Mouse (Mus musculus): ENCODE results near the gene Cacna1a. TPM values are rescaled to one million over a fixed set of nuclear protein-coding genes. Genes with fewer than 3 reads are reported as not detected.
"Not testable (repeated sequence)": the region's sequence is repeated elsewhere in the genome, so short reads cannot be mapped to it uniquely, and the experiment has no call there.

The Cacna1a gene
- polyA plus RNA-seq, 1 experiment from 2014 or later: 29.8 TPM

DNA sequence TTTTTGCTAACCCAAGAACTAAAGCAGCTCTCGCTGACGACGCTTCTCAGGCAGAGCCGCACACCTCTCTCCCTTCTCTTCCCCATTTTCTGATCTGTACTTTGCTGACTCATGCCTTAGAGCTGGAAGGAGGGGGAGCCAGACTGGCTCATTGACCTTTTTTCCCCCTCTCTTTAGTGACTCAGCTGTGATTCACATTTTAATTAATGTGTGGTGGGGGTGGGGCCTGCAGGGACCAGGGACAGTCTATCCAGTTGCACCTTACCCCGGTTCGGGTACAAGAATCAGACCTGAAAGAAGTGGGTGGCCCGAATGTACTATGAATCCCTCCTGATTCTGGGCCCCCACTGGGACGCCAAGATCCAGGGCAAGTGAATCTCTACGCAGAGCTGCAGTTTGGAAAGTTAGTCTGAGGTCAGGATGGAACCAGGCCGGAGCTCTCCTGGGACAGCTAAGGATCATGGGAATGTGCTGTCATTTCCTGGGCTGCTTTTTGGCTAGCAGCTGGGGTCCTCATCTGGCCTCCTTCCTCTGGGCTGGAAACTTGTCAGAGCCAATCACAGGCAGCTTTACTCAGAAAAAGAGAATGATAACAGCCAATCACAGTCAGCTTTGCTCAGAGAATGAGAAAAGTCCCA, 113.5 kb downstream of the Cacna1a start:
- Histone ChIP-seq H3K9ac (replicated peaks; ENCODE audit: low read depth, low read length) (no peak overlapping the region), H3K4me2 (ENCODE audit: low read depth, low read length) (no peak overlapping the region), H3K9me3 (ENCODE audit: control insufficient read depth, low read length) (no peaks in the 10 kb centered on the region), H3K27ac (ENCODE audit: low read depth, low read length) (no peak overlapping the region), H3K4me1 (ENCODE audit: control insufficient read depth, insufficient read depth, low read length) (no peaks in the 10 kb centered on the region), H3K4me3 (ENCODE audit: low read depth, low read length) (no peak overlapping the region), H3K27me3 (ENCODE audit: control insufficient read depth, insufficient read depth, low read length) (no peaks in the 10 kb centered on the region), H3K36me3 (ENCODE audit: control insufficient read depth, insufficient read depth, low read length) (no peaks in the 10 kb centered on the region)
- WGBS: 80% methylated on average over 10 of the region's 10 CpGs
- no peak for ATAC-seq (ENCODE audit: low read depth)

DNA sequence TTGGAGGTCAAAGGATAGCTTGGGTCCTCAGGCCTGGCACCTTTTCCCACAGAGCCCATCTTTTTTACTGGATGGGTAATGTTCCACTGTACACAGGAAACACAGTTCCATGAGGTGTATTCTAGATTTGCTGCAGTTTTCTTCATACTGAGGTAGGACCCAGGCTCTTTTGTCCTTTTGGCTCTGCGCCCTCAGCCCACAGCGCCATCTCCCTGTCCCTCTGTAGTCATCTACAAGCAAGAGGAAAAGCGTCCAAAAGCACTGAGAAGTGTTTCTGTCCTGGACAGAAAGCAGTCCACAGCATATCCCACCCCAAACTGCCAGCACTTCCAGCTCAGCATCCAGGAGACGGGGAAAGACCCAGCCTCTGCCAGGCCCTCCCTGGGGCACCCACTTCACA, 114.4 kb downstream of the Cacna1a start:
- Histone ChIP-seq H3K27me3 (ENCODE audit: control insufficient read depth, insufficient read depth, low read length) (no peaks in the 10 kb centered on the region), H3K27ac (ENCODE audit: low read depth, low read length) (no peak overlapping the region), H3K36me3 (ENCODE audit: control insufficient read depth, insufficient read depth, low read length) (no peaks in the 10 kb centered on the region), H3K4me1 (ENCODE audit: control insufficient read depth, insufficient read depth, low read length) (no peaks in the 10 kb centered on the region), H3K4me3 (ENCODE audit: low read depth, low read length) (no peak overlapping the region), H3K9ac (replicated peaks; ENCODE audit: low read depth, low read length) (no peak overlapping the region), H3K4me2 (ENCODE audit: low read depth, low read length) (no peak overlapping the region), H3K9me3 (ENCODE audit: control insufficient read depth, low read length) (no peaks in the 10 kb centered on the region)
- 91% methylated on average over 4 of the region's 4 CpGs for WGBS
- no peak for ATAC-seq (ENCODE audit: low read depth)

DNA sequence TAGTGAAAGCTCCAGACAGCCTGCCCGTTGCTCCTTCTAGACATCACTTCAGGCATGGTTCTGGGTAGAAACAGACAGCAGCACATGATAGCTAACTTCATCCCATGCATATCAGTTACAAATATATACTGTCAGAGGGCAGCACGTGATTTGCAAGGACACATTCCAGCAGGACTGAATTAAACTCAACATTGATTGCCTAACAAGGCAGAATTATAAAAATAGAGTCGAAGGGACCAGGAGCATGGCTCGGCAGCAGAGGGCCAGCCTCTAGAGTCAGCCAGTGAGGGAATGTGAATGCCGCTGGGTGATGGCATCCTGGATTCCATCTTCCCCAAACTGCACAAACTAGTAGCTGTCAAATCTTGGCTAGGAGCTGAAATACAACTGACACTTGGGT, 119.0 kb downstream of the Cacna1a start:
- H3K4me1 ChIP-seq (ENCODE audit: control insufficient read depth, insufficient read depth, low read length): no peaks in the 10 kb centered on the region

DNA sequence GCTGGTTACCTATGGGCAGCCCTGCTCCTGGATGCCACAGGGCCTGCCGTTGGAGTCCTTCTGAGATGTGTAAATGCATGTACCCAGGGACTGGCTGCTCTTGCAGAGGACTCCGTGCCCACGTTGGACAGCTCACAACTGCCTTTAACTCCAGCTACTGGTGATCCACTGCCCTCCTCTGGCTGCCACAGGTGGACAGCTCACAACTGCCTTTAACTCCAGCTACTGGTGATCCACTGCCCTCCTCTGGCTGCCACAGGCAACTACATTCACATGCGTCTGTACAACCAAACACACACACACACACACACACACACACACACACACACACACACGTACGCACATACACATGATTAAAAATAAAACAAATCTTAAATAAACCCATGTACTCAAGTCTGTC, 121.5 kb downstream of the Cacna1a start:
- not testable (repeated sequence) for H3K36me3 ChIP-seq (ENCODE audit: control insufficient read depth, insufficient read depth, low read length); H3K9ac ChIP-seq (replicated peaks; ENCODE audit: low read depth, low read length); H3K9me3 ChIP-seq (ENCODE audit: control insufficient read depth, low read length); H3K4me3 ChIP-seq (ENCODE audit: low read depth, low read length); H3K27ac ChIP-seq (ENCODE audit: low read depth, low read length); H3K4me1 ChIP-seq (ENCODE audit: control insufficient read depth, insufficient read depth, low read length); ATAC-seq (ENCODE audit: low read depth); H3K4me2 ChIP-seq (ENCODE audit: low read depth, low read length); H3K27me3 ChIP-seq (ENCODE audit: control insufficient read depth, insufficient read depth, low read length)
- WGBS: 86% methylated on average over 6 of the region's 6 CpGs

More for the DNA sequence above, 119.0 kb downstream of the Cacna1a start:
- H3K27me3 ChIP-seq (ENCODE audit: control insufficient read depth, insufficient read depth, low read length): no peaks in the 10 kb centered on the region
- no peak for ATAC-seq (ENCODE audit: low read depth)
- no peak overlapping the region for H3K4me3 ChIP-seq (ENCODE audit: low read depth, low read length)
- no peaks in the 10 kb centered on the region for H3K9me3 ChIP-seq (ENCODE audit: control insufficient read depth, low read length)
- no peak overlapping the region for H3K27ac ChIP-seq (ENCODE audit: low read depth, low read length)
- H3K9ac ChIP-seq (replicated peaks; ENCODE audit: low read depth, low read length): no peak overlapping the region
- no peak overlapping the region for H3K4me2 ChIP-seq (ENCODE audit: low read depth, low read length)
- WGBS: 86% methylated on average over 5 of the region's 5 CpGs
- no peaks in the 10 kb centered on the region for H3K36me3 ChIP-seq (ENCODE audit: control insufficient read depth, insufficient read depth, low read length)

DNA sequence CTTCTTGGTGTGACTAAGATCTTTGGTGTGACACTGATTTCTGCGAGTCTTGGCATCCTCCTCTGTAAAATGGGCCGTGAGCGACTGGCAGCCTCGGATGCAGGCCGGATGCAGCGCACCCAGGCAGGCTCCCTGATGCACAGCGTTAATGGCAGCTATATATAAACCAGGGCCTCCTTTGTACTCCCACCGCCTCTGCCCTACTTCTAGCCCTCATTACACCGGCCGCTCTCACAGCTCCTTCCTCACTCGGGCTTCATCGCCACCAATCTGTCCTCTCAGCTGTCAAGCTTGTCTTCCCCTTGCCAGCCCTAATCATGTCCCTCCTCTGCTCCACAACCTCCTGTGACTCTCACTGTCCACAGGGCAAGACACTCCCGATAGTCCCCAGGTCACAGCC, 123.4 kb downstream of the Cacna1a start:
- peaks cover 5% of the 10 kb centered on the region; the same call in 1 of the 2 replicates for H3K36me3 ChIP-seq (ENCODE audit: control insufficient read depth, insufficient read depth, low read length)
- H3K27me3 ChIP-seq (ENCODE audit: control insufficient read depth, insufficient read depth, low read length): no peaks in the 10 kb centered on the region
- ATAC-seq (ENCODE audit: low read depth): no peak
- H3K9me3 ChIP-seq (ENCODE audit: control insufficient read depth, low read length): no peaks in the 10 kb centered on the region
- no peaks in the 10 kb centered on the region for H3K4me1 ChIP-seq (ENCODE audit: control insufficient read depth, insufficient read depth, low read length)
- H3K4me2 ChIP-seq (ENCODE audit: low read depth, low read length): no peak overlapping the region
- 79% methylated on average over 13 of the region's 13 CpGs for WGBS
- H3K27ac ChIP-seq (ENCODE audit: low read depth, low read length): no peak overlapping the region
- H3K4me3 ChIP-seq (ENCODE audit: low read depth, low read length): no peak overlapping the region
- H3K9ac ChIP-seq (replicated peaks; ENCODE audit: low read depth, low read length): no peak overlapping the region

DNA sequence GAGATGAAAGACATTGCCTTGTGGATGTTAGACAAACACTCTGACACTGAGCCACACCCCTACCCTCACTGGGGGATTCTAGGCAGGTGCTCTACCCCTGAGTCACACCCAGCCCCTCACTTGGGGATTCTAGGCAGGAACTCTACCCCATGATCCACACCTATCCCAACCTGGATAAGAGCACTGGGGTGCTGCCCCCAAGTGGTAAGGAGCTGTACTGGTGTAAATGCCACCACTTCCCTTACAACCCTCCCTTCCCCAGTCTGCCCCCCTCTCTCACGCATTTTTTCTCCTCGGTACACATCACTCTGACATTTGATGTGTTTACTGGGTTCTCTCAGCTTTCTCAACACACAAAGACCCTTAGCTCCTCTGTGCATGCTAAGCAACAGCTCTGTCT, 125.5 kb downstream of the Cacna1a start:
- H3K4me2 ChIP-seq (ENCODE audit: low read depth, low read length): no peak overlapping the region
- ATAC-seq (ENCODE audit: low read depth): no peak

DNA sequence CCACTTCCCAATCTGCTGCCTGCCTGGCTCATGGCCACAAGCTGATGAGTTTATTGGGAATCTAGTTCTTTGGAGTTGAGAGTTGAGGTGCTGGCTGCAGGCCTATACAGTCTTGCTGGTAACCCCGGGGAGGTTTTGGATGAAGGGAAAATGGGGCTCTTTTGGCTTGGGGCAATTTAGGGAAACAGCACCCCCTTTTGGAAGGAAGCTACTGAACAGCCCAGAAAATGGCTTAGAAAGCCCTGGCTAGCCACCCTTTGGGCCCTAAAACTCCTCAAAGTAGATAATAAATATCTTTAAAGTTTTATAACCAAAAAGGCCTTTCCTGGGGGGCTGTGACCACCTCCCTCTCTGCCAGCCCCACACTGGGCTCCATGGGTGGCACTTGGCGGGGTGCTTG, 129.9 kb downstream of the Cacna1a start:
- Histone ChIP-seq H3K4me1 (ENCODE audit: control insufficient read depth, insufficient read depth, low read length) (no peaks in the 10 kb centered on the region), H3K27me3 (ENCODE audit: control insufficient read depth, insufficient read depth, low read length) (no peaks in the 10 kb centered on the region), H3K9me3 (ENCODE audit: control insufficient read depth, low read length) (no peaks in the 10 kb centered on the region), H3K27ac (ENCODE audit: low read depth, low read length) (no peak overlapping the region), H3K36me3 (ENCODE audit: control insufficient read depth, insufficient read depth, low read length) (peaks cover 8% of the 10 kb centered on the region; the same call in 1 of the 2 replicates), H3K4me2 (ENCODE audit: low read depth, low read length) (no peak overlapping the region), H3K9ac (replicated peaks; ENCODE audit: low read depth, low read length) (no peak overlapping the region), H3K4me3 (ENCODE audit: low read depth, low read length) (no peak overlapping the region)
- ATAC-seq (ENCODE audit: low read depth): no peak
- 85% methylated on average over 2 of the region's 2 CpGs for WGBS

More for the DNA sequence above, 125.5 kb downstream of the Cacna1a start:
- peaks cover 8% of the 10 kb centered on the region; the same call in 1 of the 2 replicates for H3K36me3 ChIP-seq (ENCODE audit: control insufficient read depth, insufficient read depth, low read length)
- no peak overlapping the region for H3K9ac ChIP-seq (replicated peaks; ENCODE audit: low read depth, low read length)
- 15% methylated on average over 2 of the region's 2 CpGs for WGBS
- no peaks in the 10 kb centered on the region for H3K27me3 ChIP-seq (ENCODE audit: control insufficient read depth, insufficient read depth, low read length)
- no peak overlapping the region for H3K27ac ChIP-seq (ENCODE audit: low read depth, low read length)
- H3K4me3 ChIP-seq (ENCODE audit: low read depth, low read length): no peak overlapping the region
- H3K9me3 ChIP-seq (ENCODE audit: control insufficient read depth, low read length): no peaks in the 10 kb centered on the region
- no peaks in the 10 kb centered on the region for H3K4me1 ChIP-seq (ENCODE audit: control insufficient read depth, insufficient read depth, low read length)

DNA sequence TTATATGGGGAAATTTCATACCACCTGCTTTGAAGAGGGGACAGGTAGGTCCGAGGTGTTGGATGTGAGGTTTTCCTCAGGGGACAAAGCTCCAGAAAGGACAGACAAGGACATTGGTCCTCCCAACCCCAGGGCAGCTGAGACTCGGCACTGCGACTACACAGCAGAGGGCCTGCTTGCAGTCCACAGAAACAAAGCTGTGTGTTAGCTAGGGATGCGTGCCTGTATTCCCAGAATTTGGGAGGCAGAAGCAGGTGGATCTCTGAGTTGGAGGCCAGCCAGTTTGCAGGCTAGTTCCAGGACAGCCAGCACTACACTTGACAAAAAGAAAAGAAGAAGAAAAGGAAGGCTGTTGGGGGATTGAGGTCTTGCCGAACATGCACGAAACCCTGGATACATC, 130.5 kb downstream of the Cacna1a start:
- no peak overlapping the region for H3K4me2 ChIP-seq (ENCODE audit: low read depth, low read length)
- H3K4me3 ChIP-seq (ENCODE audit: low read depth, low read length): no peak overlapping the region
- 93% methylated on average over 6 of the region's 6 CpGs for WGBS
- peaks cover 10% of the 10 kb centered on the region; the same call in 1 of the 2 replicates for H3K36me3 ChIP-seq (ENCODE audit: control insufficient read depth, insufficient read depth, low read length)
- no peak overlapping the region for H3K27ac ChIP-seq (ENCODE audit: low read depth, low read length)
- H3K27me3 ChIP-seq (ENCODE audit: control insufficient read depth, insufficient read depth, low read length): no peaks in the 10 kb centered on the region
- H3K4me1 ChIP-seq (ENCODE audit: control insufficient read depth, insufficient read depth, low read length): no peaks in the 10 kb centered on the region
- ATAC-seq (ENCODE audit: low read depth): no peak
- no peak overlapping the region for H3K9ac ChIP-seq (replicated peaks; ENCODE audit: low read depth, low read length)
- no peaks in the 10 kb centered on the region for H3K9me3 ChIP-seq (ENCODE audit: control insufficient read depth, low read length)

DNA sequence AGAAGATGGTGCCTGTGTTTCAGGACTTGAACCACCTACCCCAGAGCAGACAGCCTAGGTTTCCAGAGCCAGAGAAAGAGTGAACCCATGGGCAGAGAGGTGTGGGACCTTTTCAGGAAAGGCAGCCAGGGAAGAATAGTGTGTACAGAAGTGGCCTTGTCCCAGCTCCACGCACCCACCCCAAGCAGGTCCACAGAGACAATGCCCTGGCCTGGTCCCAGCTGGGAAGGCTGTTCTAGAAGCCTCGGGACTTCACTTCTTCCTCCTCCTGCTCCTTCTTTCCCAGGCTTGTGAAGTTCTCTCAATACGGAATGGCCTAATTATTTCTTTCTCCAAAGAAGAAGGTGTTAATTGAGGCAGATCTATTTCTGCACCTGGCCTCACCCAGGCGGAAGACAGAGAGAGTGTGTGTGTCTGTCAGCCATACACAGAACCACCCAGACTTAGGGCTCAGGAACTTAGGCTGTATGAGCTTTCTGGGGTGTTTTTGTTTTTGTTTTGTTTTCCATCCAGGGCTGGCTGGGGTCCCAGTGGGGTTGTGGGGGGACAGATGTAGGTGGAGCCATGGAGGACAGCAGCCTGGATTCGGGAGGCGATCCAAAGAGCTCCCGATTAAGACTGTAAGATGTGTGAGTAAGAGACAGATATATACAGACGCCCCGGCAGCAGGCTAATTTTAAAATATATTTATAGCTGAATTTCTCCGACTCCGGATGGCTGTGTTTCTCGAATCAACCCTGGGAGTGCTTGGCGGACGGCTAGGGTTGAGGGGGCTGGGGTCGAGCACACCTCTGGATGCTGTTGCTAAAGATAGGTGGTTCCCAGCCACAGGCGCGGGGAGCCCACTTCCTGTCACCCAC, 131.8 kb downstream of the Cacna1a start:
- Histone ChIP-seq H3K9me3 (ENCODE audit: control insufficient read depth, low read length) (no peaks in the 10 kb centered on the region), H3K4me2 (ENCODE audit: low read depth, low read length) (no peak overlapping the region), H3K27me3 (ENCODE audit: control insufficient read depth, insufficient read depth, low read length) (no peaks in the 10 kb centered on the region), H3K9ac (replicated peaks; ENCODE audit: low read depth, low read length) (no peak overlapping the region), H3K4me1 (ENCODE audit: control insufficient read depth, insufficient read depth, low read length) (no peaks in the 10 kb centered on the region), H3K4me3 (ENCODE audit: low read depth, low read length) (no peak overlapping the region), H3K27ac (ENCODE audit: low read depth, low read length) (no peak overlapping the region), H3K36me3 (ENCODE audit: control insufficient read depth, insufficient read depth, low read length) (peaks cover 10% of the 10 kb centered on the region; the same call in 1 of the 2 replicates)
- WGBS: 83% methylated on average over 17 of the region's 17 CpGs
- ATAC-seq (ENCODE audit: low read depth): no peak

All from neural tube, embryonic 14.5 days (tissue).